Mouse (Mus musculus): ENCODE data around the gene Sod3.

- TF ChIP-seq CTCF (IDR thresholded peaks at IDR 0.05; ENCODE audit: low read depth), result no peak
- no peak for TF ChIP-seq EP300 (IDR thresholded peaks at IDR 0.05; ENCODE audit: low read depth)
Measured at GRCm38 (mm10) chr5:52360286-52361049, 3.1 kb upstream of the Sod3 start.

All from liver, embryonic 14.5 days (tissue).